Mouse (Mus musculus): ENCODE measurements at regions not wholly inside any gene's neighbourhood (a gene's known extent, or its start where the extent isn't known, plus 50 kb on each side); places are given as distances from the start of the nearest gene placed in this dataset.
A peak's percentile ranks its signal among the peaks of the same experiment; 100 is the strongest.

GRCm38 (mm10) chr7:119089931-119090330 lies 94.5 kb downstream of the Gpr139 start:
- no peak for DNase-seq

- DNase-seq, result no peak
Observed at GRCm38 (mm10) chr7:119088537-119088936, 93.5 kb upstream of the Gprc5b start.

GRCm38 (mm10) chr7:119087723-119088419 lies 92.9 kb upstream of the Gprc5b start:
- DNase-seq, result no peak

- no peak for DNase-seq
Observed at GRCm38 (mm10) chr7:119085696-119086451, 90.9 kb upstream of the Gprc5b start.

- DNase-seq, result no peak
Observed at GRCm38 (mm10) chr7:119076712-119077619, 82.0 kb upstream of the Gprc5b start.

- peak; percentile 8 for DNase-seq
Observed at GRCm38 (mm10) chr7:119066026-119066425, 71.0 kb upstream of the Gprc5b start.

All from adrenal gland, adult 8-10 months (tissue).